Mouse (Mus musculus) hindbrain, postnatal 0 days (tissue): ENCODE results near the gene Pirt. TPM values are rescaled to one million over a fixed set of nuclear protein-coding genes. Genes with fewer than 3 reads are reported as not detected.

Experiments used
- ATAC-seq: fragments of 200-750 bp; cut with Nextera tagmentation; 2 replicates; pipeline ENCODE4 v1.8.0; 2017; ENCODE audit warnings: mild to moderate bottlenecking, moderate TSS enrichment, moderate library complexity
- DNase-seq: peaks from one replicate; pipeline ENCODE4 v3.0.0-alpha.2; 2015; ENCODE audit warnings: low spot score
- H3K27ac ChIP-seq: fragments of 300-500 bp; sonication (generic); 2 replicates; pipeline ENCODE4 v1.5.1; 2014; ENCODE audit warnings: mild to moderate bottlenecking
- H3K27me3 ChIP-seq: fragments of 300-500 bp; sonication (generic); 2 replicates; pipeline ENCODE4 v1.6.1; 2014; ENCODE audit warnings: low read length, mixed read lengths; ENCODE audit not compliant: insufficient read depth
- H3K36me3 ChIP-seq: fragments of 300-500 bp; sonication (generic); 2 replicates; pipeline ENCODE4 v1.6.1; 2014; ENCODE audit warnings: low read length, mixed read lengths; ENCODE audit not compliant: insufficient read depth
- H3K4me1 ChIP-seq: fragments of 300-500 bp; sonication (generic); 2 replicates; pipeline ENCODE4 v1.6.1; 2014; ENCODE audit warnings: antibody characterized with exemption, low read length, mixed read lengths; ENCODE audit not compliant: insufficient read depth
- H3K4me2 ChIP-seq: fragments of 300-500 bp; sonication (generic); 2 replicates; pipeline ENCODE4 v1.6.1; 2014; ENCODE audit warnings: low read depth, mild to moderate bottlenecking, low read length, moderate library complexity, mixed read lengths
- H3K4me3 ChIP-seq: fragments of 300-500 bp; sonication (generic); 2 replicates; pipeline ENCODE4 v1.5.1; 2014; ENCODE audit warnings: low read length
- H3K9ac ChIP-seq: fragments of 300-500 bp; sonication (generic); replicated peaks from 2 replicates; pipeline ENCODE4 v1.6.1; 2014; ENCODE audit warnings: mild to moderate bottlenecking, low read length, moderate library complexity, mixed read lengths
- H3K9me3 ChIP-seq: fragments of 300-500 bp; sonication (generic); 2 replicates; pipeline ENCODE4 v1.6.1; 2016; ENCODE audit warnings: low read length, mixed read lengths
- CTCF ChIP-seq: IDR thresholded peaks from 2 replicates; pipeline ENCODE4 v1.5.1; 2016; ENCODE audit warnings: antibody characterized with exemption, control low read depth, low read depth
- WGBS: fragments of 180-500 bp; shearing (Covaris S2); extraction: QIAGEN DNeasy Blood & Tissue Kit; methylation state at CpG from one replicate; pipeline ENCODE4 v1.1.7; 2014; 5-methylcytosine and 5-hydroxymethylcytosine counted together
- polyA plus RNA-seq: library from polyadenylated mRNA; unstranded; fragments of >200 nt; fragmentation: Nextera tagmentation; extraction: Ambion mirVana; gene quantifications from 2 replicates; pipeline ENCODE4 v1.2.1, GENCODE M21; 2015
- total RNA-seq: library from RNA; depleted of rRNA; stranded (reverse); fragments of >200 nt; gene quantifications from 2 replicates; pipeline ENCODE4 v1.2.3, GENCODE M21; 2014

Pirt gene
- total and polyA plus RNA-seq, 2 experiments from 2014 or later: 1.2 to 2.1 TPM

DNA sequence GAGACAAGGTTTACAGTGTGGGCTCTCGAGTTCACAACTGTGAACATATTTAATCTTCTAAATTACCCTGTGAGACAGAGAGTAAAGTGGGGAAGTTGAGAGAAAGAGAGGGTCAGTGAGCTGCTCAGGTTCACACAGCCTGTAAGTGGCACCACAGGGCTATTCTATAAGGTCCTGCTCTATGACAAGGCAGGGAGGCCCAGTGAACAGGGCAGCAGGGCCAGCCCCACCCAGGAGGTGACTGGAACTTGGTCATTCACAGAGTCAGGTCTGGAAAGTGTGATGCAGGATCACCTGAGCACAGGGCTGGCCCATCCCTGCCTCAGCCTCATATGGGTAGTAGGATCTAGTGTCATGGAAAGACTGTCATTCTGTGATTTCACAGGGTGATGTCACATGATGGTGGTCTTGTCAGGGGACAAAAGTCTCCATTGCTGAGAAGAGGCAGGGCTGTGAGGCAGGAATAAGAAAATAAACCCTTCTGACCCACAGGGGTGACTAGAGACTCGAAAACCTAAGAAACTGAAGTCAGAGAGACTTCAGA, 33.5 kb downstream of the Pirt start:
- Histone ChIP-seq H3K27me3 (no peaks in the 10 kb centered on the region), H3K27ac (no peak overlapping the region), H3K9me3 (no peaks in the 10 kb centered on the region), H3K4me1 (no peaks in the 10 kb centered on the region), H3K36me3 (no peaks in the 10 kb centered on the region), H3K9ac (no peak overlapping the region), H3K4me2 (no peak overlapping the region), H3K4me3 (no peak overlapping the region)
- WGBS: 66% methylated on average over 2 of the region's 2 CpGs
- ATAC-seq (no peak), DNase-seq (no peak)
- no peak for TF ChIP-seq CTCF

DNA sequence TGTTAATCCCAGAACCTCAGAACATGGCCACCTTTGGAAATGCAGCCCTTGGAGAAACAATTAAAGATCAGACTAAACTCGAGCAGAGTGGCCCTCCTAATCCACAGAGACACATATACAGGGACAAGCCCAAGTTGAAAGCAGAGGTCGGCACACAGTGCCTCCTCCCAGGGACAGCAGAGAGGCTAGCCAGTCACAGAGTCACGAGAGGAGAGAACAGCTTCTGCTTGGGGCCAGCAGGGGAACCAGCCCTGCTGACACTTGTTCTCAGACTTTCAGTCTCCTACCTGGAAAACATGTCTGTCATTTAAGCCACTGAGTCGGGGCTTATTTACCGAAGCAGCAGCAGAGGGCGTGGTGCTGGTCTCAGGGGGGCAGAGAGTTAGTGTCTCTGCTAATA, 34.7 kb downstream of the Pirt start:
- DNase-seq: no peak
- Histone ChIP-seq H3K27me3 (no peaks in the 10 kb centered on the region), H3K9ac (no peak overlapping the region), H3K27ac (no peak overlapping the region), H3K4me3 (no peak overlapping the region), H3K9me3 (no peaks in the 10 kb centered on the region), H3K4me1 (no peaks in the 10 kb centered on the region), H3K4me2 (no peak overlapping the region), H3K36me3 (no peaks in the 10 kb centered on the region)
- WGBS: 75% methylated on average over 6 of the region's 6 CpGs
- no peak for ATAC-seq
- no peak for TF ChIP-seq CTCF

DNA sequence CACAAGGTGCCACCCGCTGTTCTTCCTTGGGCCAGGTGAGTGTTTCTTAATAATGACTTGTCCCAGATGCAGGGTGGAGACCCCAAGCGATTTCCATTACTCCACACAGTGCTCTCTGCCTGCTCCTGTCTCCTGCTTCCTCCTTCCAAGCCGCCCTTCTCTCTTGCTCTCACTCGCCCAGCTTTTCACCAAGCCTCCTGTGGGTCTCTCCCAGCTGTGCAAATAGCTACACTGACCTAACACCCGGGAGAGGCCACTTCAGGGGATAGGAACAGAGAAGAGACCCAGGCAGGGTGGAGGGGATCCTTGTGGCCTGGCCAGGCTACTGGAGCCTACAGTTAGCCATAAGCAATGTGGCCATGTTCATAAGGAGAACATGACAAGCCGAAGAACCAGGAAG, 35.1 kb downstream of the Pirt start:
- Histone ChIP-seq H3K9me3 (no peaks in the 10 kb centered on the region), H3K4me3 (no peak overlapping the region), H3K4me1 (no peaks in the 10 kb centered on the region), H3K36me3 (no peaks in the 10 kb centered on the region), H3K9ac (no peak overlapping the region), H3K4me2 (no peak overlapping the region), H3K27ac (no peak overlapping the region), H3K27me3 (no peaks in the 10 kb centered on the region)
- ATAC-seq: no peak
- 83% methylated on average over 6 of the region's 6 CpGs for WGBS
- no peak for TF ChIP-seq CTCF
- DNase-seq: no peak

DNA sequence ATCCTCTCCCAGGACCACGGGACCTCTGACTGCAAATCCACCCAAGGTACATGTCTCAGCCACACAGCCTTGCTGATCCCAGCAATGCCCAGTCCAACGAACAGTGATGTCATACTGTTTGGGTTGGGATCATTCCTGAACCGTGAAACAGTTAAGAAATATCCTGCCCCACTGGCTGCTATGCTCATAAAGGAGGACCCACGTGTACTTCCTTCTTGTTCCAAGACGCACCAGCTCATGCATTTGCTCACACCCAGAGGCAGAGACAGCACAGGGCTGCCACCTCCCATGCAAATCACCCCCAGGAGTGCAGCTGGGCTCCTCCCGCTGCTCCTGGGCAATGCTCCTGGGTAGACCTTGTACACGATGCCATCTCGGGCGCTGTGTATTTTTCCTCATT, 44.5 kb downstream of the Pirt start, which contains the start of gene Tmem238l:
Gene Tmem238l (plus strand): TSS at position 336 of the 400 bp plus-strand sequence.
- ATAC-seq (no peak), DNase-seq (no peak)
- no peaks in the 10 kb centered on the region for H3K4me1 ChIP-seq
- 74% methylated on average over 9 of the region's 9 CpGs for WGBS
- no peak within 1 kb of the TSS for H3K4me2 ChIP-seq
- no peak within 1 kb of the TSS for H3K27ac ChIP-seq
- H3K36me3 ChIP-seq: no peaks in the 10 kb centered on the region
- H3K27me3 ChIP-seq: no peaks in the 10 kb centered on the region
- no peak within 1 kb of the TSS for H3K9ac ChIP-seq
- TF ChIP-seq CTCF: no peak
- H3K9me3 ChIP-seq: 0 out of 2 replicates have a peak, but pooled peaks cover 2% of the 10 kb centered on the region
- H3K4me3 ChIP-seq: no peak within 1 kb of the TSS

DNA sequence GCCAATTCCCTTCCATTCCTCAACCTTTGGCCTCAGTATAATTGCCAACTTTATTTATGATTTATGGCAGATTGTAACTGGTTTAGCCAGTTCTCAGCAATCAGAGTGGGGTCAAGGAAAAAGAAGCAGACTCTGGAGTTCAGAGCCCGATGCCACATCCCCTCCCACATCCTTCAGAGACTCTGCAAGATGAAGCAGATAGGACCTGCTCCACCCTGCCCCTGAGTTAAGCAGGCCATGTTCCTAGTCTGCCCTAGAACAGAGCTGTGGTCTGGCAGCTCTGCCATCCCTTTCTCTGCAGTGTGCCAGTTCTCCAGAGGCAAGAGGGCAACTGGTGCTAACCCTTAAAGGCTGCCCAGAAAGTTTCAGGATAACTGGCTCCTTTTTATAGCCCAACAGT, 49.0 kb downstream of the Pirt start:
- no peak for ATAC-seq
- 92% methylated on average over 1 of the region's 1 CpGs for WGBS
- no peaks in the 10 kb centered on the region for H3K9me3 ChIP-seq

DNA sequence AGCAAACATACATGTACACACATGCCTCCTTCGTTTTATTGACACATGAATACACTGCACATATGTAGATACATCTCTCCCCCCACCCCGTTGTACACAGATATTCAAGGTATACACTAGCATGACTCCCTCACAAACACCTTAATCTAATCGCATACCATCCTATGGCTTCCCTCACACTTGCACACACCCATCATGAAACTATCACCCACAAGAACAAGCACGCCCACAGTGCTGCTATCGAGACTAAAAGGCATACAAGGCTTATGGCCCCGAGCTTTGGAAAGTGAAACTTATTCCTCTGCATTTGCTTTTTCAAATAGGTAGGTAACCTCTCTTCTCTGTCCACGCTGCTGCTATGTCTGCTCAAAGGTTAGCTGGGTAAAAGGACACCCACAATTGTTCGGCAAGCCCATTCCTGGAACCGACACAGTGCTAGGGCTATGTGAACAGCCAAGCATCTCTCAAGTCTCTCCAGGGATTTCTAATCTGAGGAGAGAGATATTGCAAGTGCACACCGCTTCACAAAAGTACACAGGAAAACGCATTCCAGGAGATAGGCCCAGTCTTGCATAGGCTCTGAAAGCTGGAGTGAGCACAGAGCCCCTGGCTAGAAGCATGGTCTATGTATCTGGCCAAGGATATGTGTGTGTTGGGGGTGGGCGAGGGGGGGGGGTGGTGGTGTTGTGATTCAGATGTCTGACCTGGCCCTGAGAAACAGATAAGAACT, 49.8 kb downstream of the Pirt start:
- no peaks in the 10 kb centered on the region for H3K4me1 ChIP-seq
- DNase-seq (no peak), ATAC-seq (no peak)
- H3K9me3 ChIP-seq: no peaks in the 10 kb centered on the region
- WGBS: 90% methylated on average over 12 of the region's 12 CpGs
- no peak overlapping the region for H3K4me2 ChIP-seq
- no peak overlapping the region for H3K4me3 ChIP-seq
- TF ChIP-seq CTCF: no peak
- H3K27ac ChIP-seq: no peak overlapping the region
- no peak overlapping the region for H3K9ac ChIP-seq
- H3K27me3 ChIP-seq: no peaks in the 10 kb centered on the region
- H3K36me3 ChIP-seq: no peaks in the 10 kb centered on the region

More for the DNA sequence above, 49.0 kb downstream of the Pirt start:
- Histone ChIP-seq H3K4me3 (no peak overlapping the region), H3K36me3 (no peaks in the 10 kb centered on the region), H3K9ac (no peak overlapping the region), H3K27ac (no peak overlapping the region), H3K4me1 (no peaks in the 10 kb centered on the region), H3K27me3 (no peaks in the 10 kb centered on the region), H3K4me2 (no peak overlapping the region)
- TF ChIP-seq CTCF: no peak
- DNase-seq: no peak

DNA sequence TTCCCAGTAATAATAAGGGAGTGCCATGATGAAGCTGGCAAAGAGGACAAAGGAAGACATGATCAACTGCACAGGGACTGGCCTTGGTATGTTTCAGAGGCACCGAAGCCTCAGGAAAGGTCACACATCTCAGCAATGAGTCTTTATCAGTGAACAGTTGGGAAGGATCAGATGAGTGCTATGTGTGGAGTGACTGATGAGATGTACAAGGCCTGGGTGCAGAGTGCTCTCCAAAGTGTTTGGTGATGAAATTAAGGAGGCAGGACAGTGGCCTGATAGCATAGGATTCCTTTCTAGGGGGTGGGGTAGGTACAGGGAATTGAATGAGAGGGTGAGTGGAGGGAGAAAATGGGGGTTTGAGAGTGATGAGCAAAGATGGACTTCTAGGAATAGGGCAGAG, 51.7 kb downstream of the Pirt start:
- no peak for ATAC-seq
- Histone ChIP-seq H3K4me3 (no peak overlapping the region), H3K9me3 (no peaks in the 10 kb centered on the region), H3K9ac (no peak overlapping the region), H3K27ac (no peak overlapping the region), H3K27me3 (no peaks in the 10 kb centered on the region), H3K36me3 (no peaks in the 10 kb centered on the region), H3K4me2 (no peak overlapping the region), H3K4me1 (no peaks in the 10 kb centered on the region)
- WGBS: 100% methylated on average over 1 of the region's 1 CpGs
- TF ChIP-seq CTCF: no peak
- DNase-seq: no peak
